9 mouse cellular contexts compared by ENCODE assay signal in genomic region chr7:139615767-139616766, GRCm38 (mm10). TPM values are rescaled to one million over a fixed set of nuclear protein-coding genes. Genes with fewer than 3 reads are reported as not detected.
DNase-seq lines count a peak whose midpoint lies in the region; ATAC-seq lines count a peak whose summit lies in the region.
"Had no signal": no experiment of that assay in that cellular context is flagged by ENCODE, and none has a peak within 500 bp of the region (broad histone marks: within the 10 kb centered on the region; RNA-seq: fewer than 3 reads in every experiment).

No protein-coding gene starts in this region.

- no peaks in the 10 kb centered on the region for H3K9me3 ChIP-seq in kidney, embryonic 14.5 days (ENCODE audit: control insufficient read depth, low read length)
- H3K9me3 ChIP-seq in limb, embryonic 13.5 days, result no peaks in the 10 kb centered on the region
- H3K9me3 ChIP-seq: embryonic facial prominence, embryonic 15.5 days had no signal

- no peak overlapping the region for H3K4me3 ChIP-seq in kidney, embryonic 14.5 days (ENCODE audit: low read length)
- H3K4me3 ChIP-seq in limb, embryonic 13.5 days, result no peak overlapping the region
- H3K4me3 ChIP-seq: embryonic facial prominence, embryonic 15.5 days had no signal

- 56% methylated on average over 12 of the region's 12 CpGs for WGBS in kidney, embryonic 14.5 days
- WGBS in limb, embryonic 13.5 days, result 59% methylated on average over 12 of the region's 12 CpGs

- peak; percentile 16 to 40 for DNase-seq in urinary bladder, adult 18-20 months (ENCODE audit: low spot score in 2 of 2)
- no peak for DNase-seq in urinary bladder, postnatal 10 days (ENCODE audit: low spot score)
- DNase-seq in cerebellum, postnatal 14 days, result peak; percentile 91
- DNase-seq in frontal cortex, postnatal 36 days (ENCODE audit: low spot score in 2 of 2), result peak; percentile 73 to 83
- peak; percentile 75 for DNase-seq in neural tube, embryonic 10.5 days (ENCODE audit: extremely low spot score, low spot score)
- peak; percentile 77 for DNase-seq in testis, postnatal 10 days (ENCODE audit: low spot score)

- H3K9ac ChIP-seq in kidney, embryonic 14.5 days (ENCODE audit: low read depth, low read length), result no peak overlapping the region
- H3K9ac ChIP-seq in limb, embryonic 13.5 days, result no peak overlapping the region
- H3K9ac ChIP-seq: embryonic facial prominence, embryonic 15.5 days had no signal

- H3K27ac ChIP-seq in kidney, embryonic 14.5 days (ENCODE audit: low read depth, low read length), result no peak overlapping the region
- H3K27ac ChIP-seq in limb, embryonic 13.5 days, result no peak overlapping the region
- H3K27ac ChIP-seq: embryonic facial prominence, embryonic 15.5 days had no signal

- peak; percentile 77; the same call in 1 of the 2 replicates for ATAC-seq in kidney, embryonic 14.5 days (ENCODE audit: low FRiP score, low TSS enrichment)
- ATAC-seq in limb, embryonic 13.5 days (ENCODE audit: low FRiP score, low read depth), result 0 out of 2 replicates have a peak, but pooled peaks have one; percentile 37

- H3K36me3 ChIP-seq in kidney, embryonic 14.5 days (ENCODE audit: control insufficient read depth, insufficient read depth, low read length), result no peaks in the 10 kb centered on the region
- H3K36me3 ChIP-seq in limb, embryonic 13.5 days, result no peaks in the 10 kb centered on the region
- H3K36me3 ChIP-seq: embryonic facial prominence, embryonic 15.5 days had no signal

- H3K27me3 ChIP-seq in kidney, embryonic 14.5 days (ENCODE audit: control insufficient read depth, insufficient read depth, low read length), result no peaks in the 10 kb centered on the region
- peaks cover 21% of the 10 kb centered on the region for H3K27me3 ChIP-seq in limb, embryonic 13.5 days

- no peak overlapping the region for H3K4me2 ChIP-seq in kidney, embryonic 14.5 days (replicated peaks; ENCODE audit: low read depth, low read length)
- H3K4me2 ChIP-seq in limb, embryonic 13.5 days (replicated peaks), result no peak overlapping the region
- H3K4me2 ChIP-seq: embryonic facial prominence, embryonic 15.5 days had no signal

- H3K4me1 ChIP-seq in kidney, embryonic 14.5 days (ENCODE audit: control insufficient read depth, insufficient read depth, low read length), result no peaks in the 10 kb centered on the region
- no peaks in the 10 kb centered on the region for H3K4me1 ChIP-seq in limb, embryonic 13.5 days
- H3K4me1 ChIP-seq: embryonic facial prominence, embryonic 15.5 days had no signal

RNA-seq across cellular contexts. Expression of gene Nkx6-2, which starts 33.5 kb away (rescaled TPM):
- not detected in 2 replicates for polyA plus RNA-seq in kidney, embryonic 14.5 days (2014; fragmentation: Nextera tagmentation; extraction: Ambion mirVana)
- polyA plus RNA-seq in limb, embryonic 13.5 days (2015; fragmentation: Nextera tagmentation; extraction: Ambion mirVana), result 0.08 TPM in 1 of 2 replicates, not detected in the other
- polyA plus RNA-seq: embryonic facial prominence, embryonic 15.5 days had no signal
